Mouse (Mus musculus) myocyte (in vitro differentiated cells): ENCODE results near the gene Anapc13.

Experiments
- CEBPB ChIP-seq: IDR thresholded peaks from 2 replicates; pipeline ENCODE4 v1.6.1; 2011; ENCODE audit warnings: mild to moderate bottlenecking, moderate library complexity; ENCODE audit not compliant: poor library complexity, insufficient read depth, severe bottlenecking
- MAX ChIP-seq: IDR thresholded peaks from one replicate; pipeline ENCODE4 v1.6.1; 2011; ENCODE audit warnings: low read depth, mild to moderate bottlenecking, control low read depth
- MYOD1 ChIP-seq, 3 experiments: IDR thresholded peaks; one replicate each; pipeline ENCODE4 v1.6.1; 2011; ENCODE audit warnings: control low read depth in 2 of 3, low read depth in 2 of 3, mild to moderate bottlenecking in 2 of 3, moderate library complexity in 1 of 3; ENCODE audit not compliant: insufficient read length in 2 of 3, control insufficient read depth in 1 of 3
- MYOG ChIP-seq, 3 experiments: IDR thresholded peaks; one replicate each; pipeline ENCODE4 v1.6.1; 2011; ENCODE audit warnings: control low read depth in 2 of 3, low read depth in 2 of 3, mild to moderate bottlenecking in 2 of 3; ENCODE audit not compliant: insufficient read length in 2 of 3, control insufficient read depth in 1 of 3, insufficient read depth in 1 of 3
- POLR2A ChIP-seq: IDR thresholded peaks from one replicate; pipeline ENCODE4 v1.6.1; 2011; ENCODE audit warnings: low read depth, mild to moderate bottlenecking, control low read depth, moderate library complexity; ENCODE audit not compliant: insufficient read length
- POLR2AphosphoS2 ChIP-seq: IDR thresholded peaks from one replicate; pipeline ENCODE4 v1.6.1; 2011; ENCODE audit warnings: low read depth, control low read depth; ENCODE audit not compliant: insufficient read length
- SRF ChIP-seq: IDR thresholded peaks from one replicate; pipeline ENCODE4 v1.6.1; 2011; ENCODE audit warnings: low read depth; ENCODE audit not compliant: control insufficient read depth, insufficient read length
- TCF12 ChIP-seq: IDR thresholded peaks from one replicate; pipeline ENCODE4 v1.6.1; 2011; ENCODE audit warnings: mild to moderate bottlenecking, control low read depth; ENCODE audit not compliant: poor library complexity, insufficient read depth, severe bottlenecking
- USF1 ChIP-seq: IDR thresholded peaks from one replicate; pipeline ENCODE4 v1.6.1; 2011; ENCODE audit warnings: low read depth, mild to moderate bottlenecking, control low read depth, moderate library complexity

DNA sequence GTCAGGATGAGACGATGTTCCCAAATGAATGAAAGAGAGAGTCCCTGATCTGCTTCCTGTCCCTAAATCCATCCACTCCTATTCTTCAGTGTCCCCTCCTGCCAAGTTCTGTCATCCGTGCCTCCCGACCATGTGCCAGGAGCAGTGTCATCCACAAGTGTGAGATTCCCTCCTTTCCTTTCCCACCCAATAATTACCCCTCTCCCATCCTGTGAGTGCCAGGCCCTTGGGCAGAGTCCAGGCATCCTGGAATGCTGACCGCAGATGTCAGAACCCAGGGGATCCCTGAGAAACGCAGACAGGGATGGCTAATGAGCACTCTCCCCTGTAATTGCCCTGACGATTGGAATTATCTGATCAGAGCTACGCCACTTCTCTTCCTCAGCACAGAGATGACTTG is 24.5 kb downstream of the Anapc13 start:
- TF ChIP-seq SRF, result no peak
- no peak for TF ChIP-seq POLR2A
- no peak for TF ChIP-seq MAX
- TF ChIP-seq MYOG (IDR thresholded peaks at IDR 0.05; ENCODE audit: control insufficient read depth in 1 of 3, insufficient read depth in 1 of 3, insufficient read length in 2 of 3, low read depth in 2 of 3), result no peak
- no peak for TF ChIP-seq MYOD1 (IDR thresholded peaks at IDR 0.05; ENCODE audit: control insufficient read depth in 1 of 3, insufficient read length in 2 of 3, low read depth in 2 of 3)
- TF ChIP-seq CEBPB, result no peak
- no peak for TF ChIP-seq TCF12
- TF ChIP-seq USF1, result no peak
- no peak for TF ChIP-seq POLR2AphosphoS2
